Mouse (Mus musculus) gastrocnemius, adult 18-20 months (tissue): ENCODE measurements around the gene Krt13. TPM values are rescaled to one million over a fixed set of nuclear protein-coding genes. Genes with fewer than 3 reads are reported as not detected.

ENCODE experiments used
- DNase-seq: peaks from one replicate; pipeline ENCODE4 v3.0.0; 2021; ENCODE audit warnings: low spot score
- long read RNA-seq, 2 experiments: library from polyadenylated mRNA; stranded (forward); transcript quantifications; one replicate each; pipeline ENCODE4 v2.0.0; 2021
- total RNA-seq, 2 experiments: library from RNA; stranded (reverse); gene quantifications; 2 replicates each; pipeline ENCODE4 v1.2.3; 2021

Krt13 gene
- total RNA-seq, result not detected
- long read RNA-seq, experiment 1, result 0 reads
- long read RNA-seq, experiment 2, result 0 reads

DNA sequence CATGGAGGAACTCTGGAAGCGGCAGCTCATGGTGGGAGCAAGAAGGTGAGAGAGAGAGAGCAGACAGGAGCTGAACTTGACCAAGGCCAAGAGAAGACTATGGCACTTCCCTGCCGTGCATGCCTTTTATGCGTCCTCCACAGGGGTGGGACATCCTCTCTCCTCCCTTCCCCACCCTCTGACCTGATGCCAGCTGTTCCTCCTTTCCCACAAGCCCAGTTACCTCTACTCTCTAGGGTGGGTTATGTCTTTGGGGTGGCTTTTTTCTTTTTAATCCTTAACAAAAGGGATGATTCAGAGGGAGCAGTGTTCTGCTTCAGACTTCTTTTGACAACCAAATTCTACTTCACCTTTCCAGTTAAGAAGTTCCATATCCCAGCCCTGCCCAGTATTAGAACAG is at the start of gene Krt13:
Gene Krt13 (minus strand): TSS at position 101 of the 400 bp plus-strand sequence.
- DNase-seq, result no peak

DNA sequence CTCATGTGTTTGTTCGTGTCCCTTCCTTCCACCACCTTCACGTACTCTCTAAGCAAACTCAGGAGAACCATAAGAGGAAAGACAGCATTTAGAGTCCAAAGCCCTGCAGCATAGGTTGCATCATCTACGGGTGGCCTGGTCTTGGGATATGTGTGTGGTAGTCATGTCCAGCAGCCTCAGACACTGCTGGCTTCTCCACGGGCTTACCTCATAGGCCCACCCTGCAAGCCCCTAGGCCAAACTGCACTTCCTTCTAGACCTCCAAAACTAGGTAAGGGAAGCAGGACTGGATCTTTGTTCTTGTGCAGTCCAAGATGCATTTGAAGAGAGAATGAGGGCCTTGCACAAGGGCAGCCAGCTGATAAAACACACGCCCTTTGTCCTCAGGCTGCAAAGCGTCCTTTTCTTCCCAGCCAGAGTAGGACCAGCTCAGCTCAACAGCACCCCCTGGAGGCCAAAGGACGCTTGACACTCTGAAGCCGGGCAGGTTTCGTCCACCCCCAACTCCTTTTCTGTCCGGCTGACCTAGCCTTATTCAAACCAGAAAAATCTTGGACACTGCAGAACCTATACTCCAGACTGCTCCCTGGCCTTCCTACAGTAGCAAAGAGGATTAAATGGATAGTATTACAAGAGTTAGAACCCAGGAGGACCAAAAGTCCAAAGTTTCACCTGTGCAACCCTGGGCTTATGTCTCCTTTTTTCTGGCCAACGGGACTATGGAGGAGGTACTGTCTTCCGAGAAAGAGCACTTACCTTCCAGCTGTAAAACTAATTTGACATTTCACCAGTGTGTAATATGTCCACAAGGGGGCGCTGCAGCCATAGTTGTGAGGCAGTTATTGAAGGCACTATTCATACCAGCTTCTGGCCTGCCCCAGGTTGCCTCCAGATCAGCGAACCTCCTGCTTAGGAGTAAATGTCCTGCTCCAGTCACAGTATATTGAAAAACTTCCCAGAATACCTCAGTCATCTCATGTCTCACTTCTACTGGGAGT is 47.7 kb upstream of the Krt13 start:
- DNase-seq, result peak; percentile 43

DNA sequence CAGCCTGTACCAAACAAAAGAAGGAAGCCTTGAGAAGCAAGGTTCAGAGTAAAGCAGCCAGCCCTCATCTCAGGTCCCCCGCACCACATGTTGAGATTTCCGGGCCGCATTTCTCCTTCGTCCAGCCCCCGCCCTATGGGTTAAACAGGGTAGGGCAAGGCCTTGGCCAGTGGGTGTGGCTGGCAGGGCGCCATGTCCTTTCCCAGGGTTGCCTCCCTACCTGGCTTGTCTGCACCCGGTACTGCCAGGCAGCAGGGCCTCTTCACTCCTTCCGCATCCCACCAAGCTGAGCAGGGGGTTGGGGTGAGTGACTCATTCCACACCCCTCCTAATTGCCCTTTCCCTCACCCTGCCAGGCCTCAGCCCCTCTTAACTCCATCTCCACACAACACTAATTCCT is 46.7 kb upstream of the Krt13 start:
- DNase-seq, result no peak

DNA sequence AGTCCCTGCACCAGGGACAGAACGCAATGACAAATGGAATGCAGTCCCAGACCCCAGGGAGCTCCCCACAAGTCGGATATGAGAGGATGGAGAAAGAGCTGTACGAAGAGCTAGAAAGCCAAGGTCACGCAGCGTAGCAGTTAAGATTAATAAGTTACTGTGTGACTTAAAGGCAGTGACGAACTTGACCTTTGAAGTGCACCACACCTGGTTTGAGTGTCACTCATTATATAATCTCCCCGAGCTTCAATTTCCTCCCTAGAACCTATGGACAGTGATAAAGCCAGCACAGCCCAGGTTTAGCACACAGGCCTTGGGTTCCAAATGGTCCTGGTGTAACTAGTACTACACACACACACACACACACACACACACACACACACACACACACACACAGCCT is 43.0 kb upstream of the Krt13 start:
- DNase-seq, result no peak

DNA sequence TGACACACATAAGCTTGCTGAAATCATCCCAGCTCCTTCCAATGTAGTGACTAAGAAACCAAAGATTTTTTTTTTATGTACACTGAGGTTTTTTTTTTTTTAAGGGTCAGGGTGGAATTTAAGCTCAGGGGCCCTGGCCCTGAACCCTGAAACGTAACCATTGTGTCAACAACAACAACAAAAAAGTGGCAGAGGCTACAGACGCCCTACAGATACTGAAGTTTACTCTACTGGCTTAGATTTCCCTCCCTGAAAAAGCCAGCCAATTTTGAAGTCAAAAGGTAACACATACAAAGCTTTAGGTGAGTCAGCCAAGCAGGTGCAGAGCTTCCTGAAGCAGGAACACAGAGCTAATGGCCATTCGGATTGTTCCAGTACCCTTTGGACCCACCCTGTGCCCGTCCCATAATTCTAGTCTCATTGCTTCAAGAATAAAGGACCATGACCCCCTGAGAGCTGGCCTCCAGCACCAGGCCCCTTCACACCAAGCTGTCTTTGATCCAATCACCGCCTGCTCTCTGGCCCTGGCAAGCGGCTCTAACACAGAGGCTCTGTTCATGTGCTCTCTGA is 36.6 kb upstream of the Krt13 start:
- no peak for DNase-seq

DNA sequence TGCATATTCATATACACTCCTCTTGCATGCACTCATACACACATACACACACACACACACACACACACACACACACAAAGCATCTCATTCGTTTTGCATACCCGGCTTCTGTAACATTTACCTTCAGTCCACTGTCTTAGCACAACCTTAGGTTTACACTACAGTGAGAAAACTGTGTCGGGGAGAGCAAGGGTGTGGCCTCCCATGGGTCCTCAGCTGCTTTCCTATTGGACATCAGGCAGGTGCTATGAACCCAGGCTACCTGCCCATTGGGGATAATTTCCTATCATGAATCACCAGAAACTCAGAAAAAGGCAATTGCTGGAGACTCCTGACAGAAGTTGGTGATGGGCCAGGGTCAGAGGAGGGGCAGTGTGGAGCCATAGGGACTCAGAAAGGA is 36.0 kb upstream of the Krt13 start:
- DNase-seq, result no peak

DNA sequence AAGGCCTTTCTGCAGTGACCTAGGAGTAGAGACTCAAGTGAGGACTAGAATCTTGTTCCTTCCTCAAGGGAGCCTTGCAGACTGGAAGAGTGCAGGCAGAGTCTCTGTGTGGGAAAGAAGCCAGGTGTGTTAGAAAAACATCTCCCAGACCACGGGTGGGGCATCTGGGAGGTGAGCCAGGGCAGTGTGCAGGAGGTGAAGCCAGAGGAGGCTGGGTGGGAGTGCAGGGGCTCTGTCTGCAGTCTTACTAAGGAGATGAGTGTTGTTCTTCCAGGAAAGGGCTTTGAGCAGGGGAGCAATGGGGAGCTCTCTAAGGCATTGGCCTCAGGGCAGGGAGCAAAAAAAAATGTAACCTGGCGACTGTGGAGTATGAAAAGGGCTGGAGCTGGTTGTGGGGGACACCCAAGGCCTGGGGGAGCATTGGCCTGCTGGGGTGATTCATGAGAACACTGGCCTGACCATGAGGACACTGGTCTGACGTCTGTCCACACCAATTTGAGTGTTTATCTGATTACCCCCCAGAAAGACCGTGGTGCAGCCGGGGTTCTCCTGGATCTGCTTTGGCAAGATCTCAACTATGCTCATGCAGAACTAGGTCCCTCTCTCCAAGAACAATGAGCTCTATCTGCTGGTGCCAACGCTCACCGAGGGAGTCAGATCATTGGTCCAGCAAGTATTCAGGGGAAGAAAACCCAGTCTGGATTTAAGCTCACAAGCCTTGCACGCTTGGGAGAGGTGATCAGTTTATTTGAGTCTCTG is 34.3 kb upstream of the Krt13 start:
- no peak for DNase-seq

DNA sequence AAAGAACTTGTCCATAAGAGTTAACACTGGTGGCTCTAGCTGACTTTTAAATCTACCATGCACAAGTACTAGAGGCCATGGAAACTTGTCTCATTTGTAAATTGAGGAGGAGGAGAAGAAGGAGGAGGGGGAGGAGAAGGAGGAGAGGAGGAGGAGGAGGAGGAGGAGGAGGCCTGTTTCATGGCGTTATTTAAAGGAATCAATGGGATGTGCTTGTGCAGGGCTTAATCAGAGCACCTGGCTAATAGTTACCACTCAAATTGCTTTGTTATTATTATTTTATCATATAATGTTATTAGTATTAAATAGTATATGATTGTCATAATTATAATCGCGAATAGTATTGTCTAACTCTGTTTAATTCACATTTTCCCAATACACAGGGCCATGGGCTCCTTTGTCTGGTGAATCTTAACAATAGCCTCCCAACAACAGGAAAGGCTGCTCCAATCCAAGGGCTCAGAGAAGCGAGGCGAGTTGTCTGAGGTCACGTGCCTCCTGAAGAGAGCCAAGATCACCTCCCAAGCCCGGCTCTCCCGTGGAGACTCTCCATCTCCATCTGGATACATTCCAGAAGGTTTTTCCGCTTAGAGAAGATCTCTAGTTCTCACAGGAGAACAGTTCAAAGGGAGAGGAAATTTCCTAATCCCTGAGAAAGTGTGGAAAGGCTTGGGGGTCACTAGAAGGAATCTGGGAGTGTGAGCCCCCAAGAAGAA is 27.4 kb upstream of the Krt13 start, which contains the start of gene Krt19:
Gene Krt19 (minus strand): TSS at position 51 of the 716 bp plus-strand sequence.
- no peak for DNase-seq

DNA sequence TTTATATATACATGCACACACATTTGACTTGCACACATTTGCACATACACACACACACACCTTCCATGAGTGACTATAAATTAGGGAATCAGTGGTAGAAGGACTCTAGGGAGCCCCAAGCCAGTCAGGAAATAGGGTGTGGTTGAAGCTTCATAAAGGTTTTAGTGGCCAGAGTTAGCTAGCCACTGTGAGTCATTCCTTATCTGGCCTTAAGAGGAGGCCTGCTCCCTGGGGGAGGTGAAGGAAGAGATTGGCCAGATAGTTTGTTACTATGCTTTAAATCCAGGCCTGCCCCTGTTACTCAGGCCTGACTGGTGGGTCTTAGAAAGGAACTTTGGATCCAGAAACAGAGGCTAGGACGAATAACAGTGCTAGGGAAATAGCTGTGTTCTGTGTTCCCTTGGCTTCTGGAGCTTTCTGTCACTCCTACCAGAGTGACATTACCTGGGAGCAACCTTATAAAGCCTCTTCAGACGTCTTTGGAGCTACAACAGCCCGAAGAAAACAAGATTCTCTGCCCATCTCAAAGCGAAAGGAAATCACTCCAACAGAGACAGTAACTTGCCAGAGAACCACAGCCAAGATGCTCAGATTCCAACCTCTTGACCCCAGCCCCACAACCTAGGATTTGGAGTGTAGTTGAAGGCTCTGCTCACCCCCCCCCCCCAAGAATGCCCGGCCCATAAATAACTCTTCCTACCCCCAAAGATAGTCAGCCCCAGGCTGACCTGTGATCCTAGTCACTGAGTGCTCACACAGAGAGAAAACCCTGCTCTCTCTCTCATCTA is 26.4 kb upstream of the Krt13 start:
- DNase-seq, result no peak

DNA sequence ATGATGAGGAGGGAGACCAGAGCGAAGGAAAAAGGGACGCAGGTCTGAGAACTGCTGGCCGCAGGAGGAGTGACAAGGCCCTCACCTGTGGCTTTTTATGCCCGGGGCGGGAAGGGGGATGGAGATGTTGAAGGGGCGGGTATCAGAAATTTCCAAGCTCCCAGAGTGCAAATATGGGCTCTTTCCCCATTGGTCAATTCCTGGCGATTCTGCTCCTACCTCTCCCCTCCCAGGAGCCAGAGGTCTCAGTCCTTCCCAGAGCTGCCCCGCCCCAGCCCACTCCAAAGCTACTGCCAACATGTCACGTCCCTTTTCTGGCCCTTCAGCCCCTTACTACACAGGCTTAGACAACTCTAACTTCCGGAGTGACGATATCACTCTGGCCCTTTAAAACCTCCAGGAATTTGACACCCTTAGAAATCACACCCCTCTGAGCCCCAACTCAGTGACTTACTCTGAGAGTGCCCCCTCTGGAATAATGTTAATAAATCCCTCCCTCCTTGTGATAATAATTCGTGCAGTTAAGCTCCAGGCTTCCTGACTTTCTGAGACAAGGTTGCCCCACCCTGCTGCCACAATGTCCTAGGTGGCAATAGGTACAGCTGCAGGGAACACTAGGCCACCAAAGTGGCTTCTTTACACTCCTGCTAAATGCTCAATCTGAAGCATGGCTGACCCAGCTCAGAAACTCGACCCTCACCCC is 24.6 kb upstream of the Krt13 start:
- DNase-seq, result no peak

DNA sequence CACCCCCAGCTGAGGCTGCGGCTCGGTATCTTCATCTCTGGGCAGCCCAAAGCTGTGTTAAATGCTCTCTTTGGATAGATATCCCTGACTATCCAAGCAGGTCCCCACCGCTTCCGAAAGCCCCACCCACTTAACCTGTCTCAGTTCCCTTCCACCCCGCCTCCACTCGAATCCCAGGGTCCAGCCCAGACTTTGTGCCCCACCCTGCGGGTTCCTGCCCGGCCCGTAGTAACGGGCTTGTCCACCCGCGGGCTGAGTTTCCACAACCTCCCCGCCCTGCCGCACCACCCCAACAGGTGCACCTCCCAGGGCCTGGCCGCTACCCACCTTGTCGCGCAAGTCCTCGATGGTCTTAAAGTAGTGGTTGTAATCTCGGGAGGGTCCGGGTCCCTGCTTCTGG is 23.7 kb upstream of the Krt13 start:
- DNase-seq, result no peak

DNA sequence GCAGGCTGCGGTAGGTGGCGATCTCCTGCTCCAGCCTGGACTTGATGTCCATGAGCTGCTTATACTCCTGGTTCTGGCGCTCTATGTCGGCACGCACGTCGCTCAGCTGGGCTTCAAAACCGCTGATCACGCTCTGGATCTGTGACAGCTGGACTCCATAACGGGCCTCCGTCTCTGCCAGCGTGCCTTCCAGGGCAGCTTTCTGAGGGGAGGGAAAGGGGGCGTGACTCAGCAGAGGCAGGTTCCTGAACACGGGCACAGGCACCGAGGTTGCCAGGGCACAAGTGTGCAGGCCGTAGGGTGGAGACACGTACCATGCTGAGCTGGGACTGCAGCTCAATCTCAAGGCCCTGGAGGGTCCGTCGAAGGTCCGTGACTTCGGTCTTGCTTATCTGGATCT is 19.6 kb upstream of the Krt13 start:
- DNase-seq, result peak; percentile 39

DNA sequence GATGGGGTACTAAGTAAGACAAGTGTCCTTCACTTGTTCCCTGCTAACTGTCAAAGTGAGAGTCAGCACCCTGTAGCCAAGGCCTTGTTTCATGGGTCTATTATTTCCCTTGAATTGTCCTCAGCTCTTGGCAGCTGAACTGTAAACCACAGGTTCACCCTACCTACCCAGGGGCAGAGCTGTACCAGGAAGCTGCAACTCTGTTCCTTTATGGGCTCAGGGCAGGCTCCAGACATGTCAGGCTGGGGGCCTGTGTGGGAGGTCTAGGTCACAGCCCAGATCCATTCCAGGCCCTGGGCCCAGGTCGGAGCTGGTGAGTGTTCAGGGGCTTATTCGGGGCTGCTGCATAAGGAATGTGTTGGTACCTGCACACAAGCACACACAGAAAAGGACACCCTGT is 18.0 kb upstream of the Krt13 start:
- no peak for DNase-seq

DNA sequence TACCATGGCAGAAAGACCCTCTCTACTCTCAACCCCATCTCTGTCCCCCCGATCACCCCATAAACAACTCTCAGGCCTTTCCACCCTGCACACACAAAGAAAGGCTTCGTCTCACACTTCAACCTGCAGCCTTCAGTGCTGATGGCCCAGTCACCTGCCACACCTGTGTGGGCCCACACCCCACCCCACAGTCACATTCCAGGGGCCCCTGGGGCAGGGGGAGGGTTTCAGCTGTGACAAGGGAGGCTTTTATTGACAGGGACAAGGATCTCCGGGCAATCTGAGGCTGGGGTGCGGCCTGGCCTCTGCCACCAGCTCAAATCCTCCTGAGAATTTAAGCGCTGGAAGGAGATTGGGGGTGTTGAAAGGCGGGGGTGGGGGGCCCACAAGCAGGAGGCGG is 17.4 kb upstream of the Krt13 start:
- no peak for DNase-seq

DNA sequence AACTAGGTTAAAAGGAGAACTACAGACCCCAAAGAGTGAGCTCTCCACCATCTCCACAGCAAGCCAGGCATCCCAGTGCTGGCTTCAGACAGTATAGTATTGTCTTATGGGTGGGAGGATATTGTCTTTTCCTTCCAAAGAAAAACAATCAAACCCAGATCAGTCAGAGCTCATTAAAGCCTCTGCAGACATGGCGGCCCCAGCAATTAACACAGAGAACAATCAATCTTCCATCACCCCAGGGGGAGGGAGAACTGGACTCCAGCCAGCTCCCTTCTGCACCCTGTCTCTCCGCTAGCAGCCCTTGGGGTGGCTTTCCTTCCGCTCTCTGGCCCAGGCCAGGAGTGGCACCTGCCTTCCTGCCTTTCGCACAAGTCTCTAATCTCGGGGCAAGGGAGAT is 16.3 kb upstream of the Krt13 start:
- DNase-seq, result no peak

DNA sequence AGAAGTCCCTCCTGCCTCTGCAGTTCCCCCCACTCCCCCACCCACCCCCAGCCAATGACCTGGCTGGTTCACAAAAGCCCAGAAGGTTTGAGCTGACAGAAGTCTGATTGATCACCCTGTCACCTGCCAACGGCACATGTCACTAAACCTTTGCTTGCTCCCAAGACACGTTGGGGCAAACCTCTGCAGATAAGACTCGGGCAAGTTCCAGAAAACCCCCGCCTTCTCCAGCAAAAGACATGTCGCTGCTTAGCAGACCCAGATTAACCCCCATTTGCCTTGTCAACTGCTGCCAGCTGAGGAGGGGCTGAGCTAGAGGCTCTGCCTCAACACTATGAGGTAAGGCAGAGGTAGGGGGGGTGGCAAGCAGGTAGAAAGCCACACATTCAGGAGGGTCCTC is 15.2 kb upstream of the Krt13 start:
- DNase-seq, result no peak

DNA sequence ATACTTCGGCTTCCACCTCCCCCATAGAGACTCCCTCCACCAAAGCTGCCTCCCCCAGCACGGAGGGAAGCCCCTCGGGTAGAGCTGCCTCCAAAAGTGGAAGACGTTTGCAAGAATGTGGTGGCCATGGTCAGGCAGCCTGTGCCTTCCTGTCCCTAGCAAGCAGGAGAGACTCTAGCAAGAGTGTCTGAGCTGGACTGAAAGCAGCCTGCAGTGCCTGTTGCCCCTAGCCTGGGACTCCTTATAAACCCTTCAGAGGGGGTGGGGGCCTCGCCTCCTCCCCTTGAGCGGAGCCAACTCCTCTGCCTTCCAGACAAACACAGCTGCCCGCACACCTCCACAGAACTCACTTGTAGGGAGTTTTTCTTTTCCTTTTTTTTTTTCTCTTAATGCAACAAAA is 14.4 kb upstream of the Krt13 start, which contains the start of gene Krt15:
Gene Krt15 (minus strand): TSS at position 198 of the 400 bp plus-strand sequence.
- DNase-seq, result no peak

DNA sequence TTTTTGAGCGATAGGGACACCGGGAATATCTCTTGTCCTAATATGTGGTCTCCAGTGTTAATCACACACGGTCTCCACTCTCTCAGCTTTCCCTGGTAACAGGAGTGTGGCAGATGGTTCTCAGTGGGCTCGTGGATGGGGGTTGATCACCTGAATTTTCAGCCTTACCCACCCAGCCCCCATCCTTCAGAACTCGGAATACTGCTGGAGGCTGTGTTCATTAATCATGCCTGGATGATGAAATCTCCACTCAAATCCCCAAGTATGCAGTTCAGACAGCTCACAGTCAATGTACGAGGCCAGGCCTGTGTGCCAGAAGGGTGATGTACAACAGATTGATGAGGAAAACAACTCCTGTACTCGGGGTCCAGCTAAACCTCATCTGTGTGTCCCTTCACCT is 3.5 kb upstream of the Krt13 start:
- no peak for DNase-seq

DNA sequence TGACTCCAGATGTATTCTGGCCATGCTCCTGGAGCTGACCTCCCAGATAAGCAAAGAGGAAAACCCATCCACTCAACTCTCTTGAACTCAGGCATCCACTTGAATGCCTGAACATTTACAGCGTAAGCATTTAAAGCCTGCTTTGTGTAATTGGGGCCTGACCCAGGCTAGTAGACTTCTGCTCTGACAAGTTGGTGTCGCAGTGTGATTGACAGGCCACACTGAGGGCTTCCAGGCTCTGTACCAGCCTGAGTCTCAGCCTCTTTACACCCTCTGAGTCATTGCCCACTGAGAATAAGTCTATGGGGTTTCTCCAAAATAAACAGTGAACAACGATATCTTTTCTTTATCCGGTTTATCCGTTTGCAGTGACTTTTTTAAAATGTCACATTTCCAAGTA is 1.0 kb downstream of the Krt13 start:
- no peak for DNase-seq

DNA sequence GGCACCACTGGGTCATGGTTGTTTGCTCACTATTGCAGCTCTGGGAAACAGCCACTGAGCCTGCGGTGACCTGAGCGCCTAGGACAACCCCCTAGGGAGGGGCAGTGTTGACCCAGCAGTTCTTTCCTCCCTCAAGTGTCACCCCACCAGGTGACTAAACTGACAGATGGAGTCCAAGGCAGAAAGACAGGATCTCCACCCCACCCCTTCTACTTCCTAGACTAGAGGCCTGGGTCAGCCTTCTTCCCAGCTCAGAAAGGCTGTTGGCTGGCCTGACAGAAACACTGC is 7.7 kb downstream of the Krt13 start:
- DNase-seq, result no peak
